Mouse (Mus musculus) stomach, embryonic 15.5 days (tissue): ENCODE measurements around the gene Gm20824. TPM values are rescaled to one million over a fixed set of nuclear protein-coding genes. Genes with fewer than 3 reads are reported as not detected.
"Not testable (repeated sequence)": the region's sequence is repeated elsewhere in the genome, so short reads cannot be mapped to it uniquely, and the experiment has no call there.

Experiments
- ATAC-seq: fragments of 200-750 bp; cut with Nextera tagmentation; 2 replicates; pipeline ENCODE4 v1.8.0; 2017; ENCODE audit warnings: low read depth, moderate number of reproducible peaks, moderate TSS enrichment; ENCODE audit not compliant: insufficient read depth, low FRiP score
- H3K27ac ChIP-seq: fragments of 300-500 bp; sonication (generic); 2 replicates; pipeline ENCODE4 v1.5.1; 2015; ENCODE audit warnings: mild to moderate bottlenecking, inconsistent platforms
- H3K27me3 ChIP-seq: fragments of 300-500 bp; sonication (generic); replicated peaks from 2 replicates; pipeline ENCODE4 v1.6.1; 2015; ENCODE audit warnings: inconsistent platforms
- H3K36me3 ChIP-seq: fragments of 300-500 bp; sonication (generic); 2 replicates; pipeline ENCODE4 v1.6.1; 2015; ENCODE audit warnings: inconsistent platforms
- H3K4me1 ChIP-seq: fragments of 300-500 bp; sonication (generic); 2 replicates; pipeline ENCODE4 v1.6.1; 2015; ENCODE audit warnings: inconsistent platforms
- H3K4me2 ChIP-seq: fragments of 300-500 bp; sonication (generic); 2 replicates; pipeline ENCODE4 v1.6.1; 2015; ENCODE audit warnings: mild to moderate bottlenecking, inconsistent platforms
- H3K4me3 ChIP-seq: fragments of 300-500 bp; sonication (generic); replicated peaks from 2 replicates; pipeline ENCODE4 v1.5.1; 2015; ENCODE audit warnings: inconsistent platforms
- H3K9ac ChIP-seq: fragments of 300-500 bp; sonication (generic); 2 replicates; pipeline ENCODE4 v1.6.1; 2015; ENCODE audit warnings: inconsistent platforms
- H3K9me3 ChIP-seq: fragments of 300-500 bp; sonication (generic); 2 replicates; pipeline ENCODE4 v1.6.1; 2016; ENCODE audit warnings: inconsistent platforms
- WGBS: fragments of 180-500 bp; shearing (Covaris S2); methylation state at CpG from one replicate; pipeline ENCODE4 v1.1.7; 2015; 5-methylcytosine and 5-hydroxymethylcytosine counted together
- polyA plus RNA-seq: library from polyadenylated mRNA; unstranded; fragments of >200 nt; fragmentation: Nextera tagmentation; extraction: Ambion mirVana; gene quantifications from 2 replicates; pipeline ENCODE4 v1.2.1, GENCODE M21; 2015

Gene Gm20824
- polyA plus RNA-seq, result not detected in 2 replicates

GRCm38 (mm10) chrY:8257607-8258006, at the start of gene Gm20824:
Gene Gm20824 (plus strand): TSS chrY:8257907.
- H3K36me3 ChIP-seq, result not testable (repeated sequence)

More at GRCm38 (mm10) chrY:8257607-8258006, at the start of gene Gm20824:
- not testable (repeated sequence) for H3K27me3 ChIP-seq, ATAC-seq, H3K4me3 ChIP-seq, H3K9me3 ChIP-seq, H3K4me2 ChIP-seq, H3K9ac ChIP-seq, H3K4me1 ChIP-seq, H3K27ac ChIP-seq
- WGBS, result no CpG with 5 or more reads among the region's 6 CpGs

Other genes with a start within 250 kb of the Gm20824 start
- gene Gm20825, start 186.4 kb upstream of the Gm20824 start, polyA plus RNA-seq, result not detected in 2 replicates